Mouse (Mus musculus) megakaryocyte progenitor cell, adult 5-6 weeks (primary cell): ENCODE measurements around the gene Cramp1l. TPM values are rescaled to one million over a fixed set of nuclear protein-coding genes. Genes with fewer than 3 reads are reported as not detected.
"Not testable (repeated sequence)": the region's sequence is repeated elsewhere in the genome, so short reads cannot be mapped to it uniquely, and the experiment has no call there.

ENCODE experiments used
- ATAC-seq: replicated peaks from 2 replicates; pipeline ENCODE4 v1.8.0; 2016; ENCODE audit warnings: mild to moderate bottlenecking, moderate TSS enrichment, inconsistent platforms; ENCODE audit not compliant: poor library complexity
- total RNA-seq, 2 experiments: library from RNA; stranded (forward) in 1 of 2; stranded (reverse) in 1 of 2; fragments of 157-497, 149-512 nt in 1 of 2; fragments of 200-1000 nt in 1 of 2; gene quantifications; 2 replicates each; pipeline versions ENCODE4 v1.2.3 to v1.2.4; 2015 to 2017

The Cramp1l gene
- total RNA-seq, 2 experiments from 2014 or later, result 8.5 to 21.9 TPM

DNA sequence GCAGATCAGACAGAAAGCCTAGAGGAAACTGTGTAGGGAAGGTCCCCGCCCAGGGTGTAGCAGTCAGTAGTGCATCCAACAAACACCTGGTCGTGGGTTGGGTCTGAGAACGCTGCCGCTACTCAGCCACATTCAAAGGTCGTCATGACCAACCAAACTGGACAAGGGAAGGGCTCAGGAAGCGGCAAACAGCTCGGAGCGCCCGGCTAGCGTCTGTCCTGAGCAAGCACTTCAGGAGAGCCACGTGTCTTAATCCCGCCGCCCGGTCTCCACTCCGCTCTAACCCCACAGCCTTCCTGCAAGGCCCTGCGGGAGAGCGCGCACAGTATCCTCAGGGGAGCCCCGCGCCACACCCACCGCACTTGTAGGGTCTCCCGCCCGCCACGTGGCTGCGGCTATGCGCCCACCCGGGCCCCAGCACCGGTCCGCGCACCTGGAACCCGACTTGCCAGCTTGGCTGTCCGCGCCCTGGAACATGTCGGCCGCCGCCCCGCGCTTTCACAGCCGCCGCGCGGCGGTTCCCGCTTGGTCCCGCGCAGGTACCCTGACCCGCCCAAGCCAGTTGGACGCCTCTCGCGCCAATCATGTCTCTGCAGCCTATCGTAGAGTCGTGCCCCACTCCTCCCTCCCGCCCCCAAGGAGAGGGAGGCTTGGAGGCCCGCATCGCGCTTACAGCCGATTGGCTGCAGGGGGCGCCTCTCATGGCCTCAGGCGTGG lies 55.3 kb downstream of the Cramp1l start, which contains the start of gene Jpt2:
Gene Jpt2, minus strand, starts transcription at position 555 of the 717 bp plus-strand sequence.
- ATAC-seq, result peak; percentile 99

DNA sequence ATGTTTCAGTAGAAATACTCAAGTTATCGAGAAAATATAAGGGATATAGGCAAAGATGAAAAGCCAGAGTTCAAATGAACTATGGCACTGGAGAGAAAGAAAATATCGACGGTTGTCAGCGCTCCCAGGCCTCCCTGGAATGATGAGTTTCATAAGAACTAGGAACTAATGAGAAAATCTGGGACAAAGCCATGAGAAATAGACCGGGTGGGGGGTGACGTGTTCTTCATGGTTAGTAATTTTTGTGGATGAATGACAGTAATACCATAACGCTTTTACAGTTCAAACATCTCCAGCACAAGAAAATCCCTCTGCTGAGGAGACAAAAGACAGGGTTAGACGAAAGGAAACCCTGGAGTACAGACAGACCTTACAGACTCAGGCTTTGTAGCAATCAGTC lies 56.2 kb downstream of the Cramp1l start:
- no peak for ATAC-seq

DNA sequence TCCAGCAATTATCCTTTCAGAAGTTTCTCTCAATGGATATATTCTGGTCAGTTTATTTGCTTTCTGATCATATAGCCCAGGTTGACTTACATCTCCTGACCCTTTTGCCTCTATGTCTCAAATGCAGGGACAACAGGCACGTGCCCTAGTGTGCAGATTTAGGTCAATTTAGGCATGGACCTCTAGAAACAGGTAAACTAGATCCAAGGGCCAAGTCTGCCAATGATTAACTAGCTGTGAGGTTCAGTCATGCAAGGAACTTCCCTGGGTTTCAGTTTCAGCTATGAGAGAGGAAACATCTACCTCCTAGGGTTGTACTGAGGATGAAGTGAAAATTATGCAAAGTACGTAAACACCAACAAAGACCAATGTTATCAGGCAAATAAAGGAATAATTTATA lies 62.3 kb downstream of the Cramp1l start:
- no peak for ATAC-seq

- no peak for ATAC-seq
Measured at GRCm38 (mm10) chr17:24950671-24951070, 64.9 kb downstream of the Cramp1l start.

DNA sequence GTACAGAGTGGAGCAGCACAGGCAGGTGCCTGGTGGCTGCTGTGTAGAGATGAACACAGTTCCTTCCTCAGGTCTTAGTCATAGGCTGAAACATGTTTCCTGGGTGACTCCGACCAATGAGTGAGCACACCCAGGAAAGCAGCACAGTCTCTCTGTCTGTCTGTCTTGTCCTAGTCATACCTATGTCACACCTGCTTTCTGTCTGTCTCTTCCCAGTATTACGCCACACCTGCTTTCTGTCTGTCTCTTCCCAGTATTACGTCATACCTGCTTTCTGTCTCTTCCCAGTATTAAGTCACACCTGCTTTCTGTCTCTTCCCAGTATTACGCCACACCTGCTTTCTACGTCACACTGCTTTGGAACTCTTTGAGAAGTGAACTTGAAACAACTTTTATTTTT lies 67.4 kb downstream of the Cramp1l start:
- no peak for ATAC-seq

DNA sequence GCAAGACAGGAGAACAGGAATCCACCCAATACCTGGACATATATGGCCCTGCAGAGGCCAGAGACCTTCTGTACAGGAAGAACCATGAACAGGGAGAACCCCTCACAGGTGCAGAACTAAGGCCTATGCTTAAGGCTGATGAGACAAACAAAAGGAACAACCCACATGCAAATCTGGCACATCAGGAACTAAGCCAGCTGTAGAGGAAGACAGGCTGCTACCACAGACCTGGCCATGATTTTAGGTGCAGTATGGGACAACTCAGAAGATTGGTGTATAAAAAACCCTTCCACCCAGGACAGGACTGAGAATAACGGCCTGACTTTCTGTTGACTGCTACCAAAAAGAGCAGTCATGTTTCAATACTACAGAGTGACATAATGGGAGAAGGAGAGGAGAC lies 72.0 kb downstream of the Cramp1l start:
- ATAC-seq, result not testable (repeated sequence)

- no peak for ATAC-seq
Measured at GRCm38 (mm10) chr17:24943036-24943435, 72.6 kb downstream of the Cramp1l start.

DNA sequence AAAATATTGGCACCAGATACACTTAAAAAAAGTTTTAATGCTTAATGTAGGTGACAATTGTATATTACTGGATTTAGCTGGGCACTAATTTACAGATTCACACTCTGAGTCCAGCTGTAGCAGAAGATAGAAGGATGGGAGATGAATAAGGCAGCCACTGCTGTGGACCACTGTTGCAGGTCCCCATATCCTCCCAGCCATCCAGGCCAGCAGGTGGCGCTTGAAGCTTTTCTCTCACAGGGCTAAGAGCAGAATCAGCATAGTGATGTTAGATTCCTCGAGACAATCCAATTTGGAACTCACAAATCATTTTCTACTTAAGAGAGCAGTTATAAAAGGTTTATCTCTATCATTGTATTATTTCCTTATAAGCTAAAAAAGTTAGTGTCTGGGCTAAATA lies 73.1 kb downstream of the Cramp1l start:
- ATAC-seq, result peak; percentile 88

DNA sequence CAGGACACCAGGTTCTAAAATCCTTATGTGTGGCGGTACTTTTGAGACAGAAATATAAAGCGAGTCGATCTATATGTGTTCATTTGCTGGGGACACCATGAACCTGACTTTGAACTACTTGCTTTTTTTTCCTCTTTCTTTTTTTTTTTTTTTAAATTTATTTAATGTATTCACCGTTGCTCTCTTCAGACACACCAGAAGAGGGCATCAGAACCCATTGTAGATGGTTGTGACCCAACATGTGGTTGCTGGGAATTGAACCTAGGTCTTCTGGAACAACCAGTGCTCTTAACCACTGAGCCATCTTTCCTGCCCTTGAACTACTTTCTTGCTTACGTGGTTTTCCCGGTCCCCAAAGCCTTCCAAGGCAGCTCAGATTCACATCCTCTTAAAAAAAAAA lies 78.3 kb downstream of the Cramp1l start:
- ATAC-seq, result no peak

- peak; percentile 94 for ATAC-seq
Measured at GRCm38 (mm10) chr17:24936259-24937237, 79.0 kb downstream of the Cramp1l start, which contains the start of gene Mapk8ip3. Mapk8ip3 (minus strand) TSS chr17:24936977.

DNA sequence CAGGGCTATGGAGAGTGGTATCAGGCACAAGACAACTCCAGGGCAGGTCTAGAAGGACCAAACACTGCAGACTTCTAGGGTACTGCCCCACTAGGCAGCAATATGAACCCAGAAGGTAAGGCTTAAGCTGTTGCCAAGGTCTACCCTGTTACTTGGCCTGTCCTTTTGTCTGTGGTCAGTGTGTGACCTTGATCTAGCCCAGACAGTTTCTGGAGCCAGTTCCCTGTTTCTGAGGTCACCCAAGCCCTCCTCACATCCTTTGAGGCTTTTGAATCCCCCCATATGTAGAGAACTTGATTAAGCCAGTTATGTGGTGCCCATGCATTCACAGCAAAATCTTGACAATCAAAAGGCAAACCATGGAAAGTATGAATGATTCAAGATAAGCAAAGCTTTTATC lies 79.9 kb downstream of the Cramp1l start:
- no peak for ATAC-seq

DNA sequence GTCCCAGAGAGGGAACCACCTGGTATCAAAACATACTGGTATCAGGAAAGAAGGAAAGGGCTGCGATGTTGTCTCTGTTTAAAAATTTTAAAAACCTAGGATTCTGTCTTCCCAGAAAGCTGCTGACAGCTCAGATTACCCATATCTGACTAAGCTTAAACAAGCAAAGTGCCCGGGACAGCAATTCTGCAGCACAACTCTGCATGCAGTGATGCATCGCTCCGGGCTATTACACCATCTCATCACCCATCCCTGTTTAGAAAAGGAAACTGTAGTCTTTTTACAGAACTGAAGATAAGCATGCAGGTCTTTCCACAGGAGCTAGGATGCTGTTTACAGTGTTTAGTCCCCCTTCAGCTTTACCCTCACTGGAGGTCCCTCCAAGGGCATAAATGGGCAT lies 80.7 kb downstream of the Cramp1l start:
- ATAC-seq, result no peak

- ATAC-seq, result no peak
Measured at GRCm38 (mm10) chr17:24933163-24933562, 82.4 kb downstream of the Cramp1l start.

- no peak for ATAC-seq
Measured at GRCm38 (mm10) chr17:24932431-24932830, 83.2 kb downstream of the Cramp1l start.

- ATAC-seq, result no peak
Measured at GRCm38 (mm10) chr17:24929506-24929905, 86.1 kb downstream of the Cramp1l start.

DNA sequence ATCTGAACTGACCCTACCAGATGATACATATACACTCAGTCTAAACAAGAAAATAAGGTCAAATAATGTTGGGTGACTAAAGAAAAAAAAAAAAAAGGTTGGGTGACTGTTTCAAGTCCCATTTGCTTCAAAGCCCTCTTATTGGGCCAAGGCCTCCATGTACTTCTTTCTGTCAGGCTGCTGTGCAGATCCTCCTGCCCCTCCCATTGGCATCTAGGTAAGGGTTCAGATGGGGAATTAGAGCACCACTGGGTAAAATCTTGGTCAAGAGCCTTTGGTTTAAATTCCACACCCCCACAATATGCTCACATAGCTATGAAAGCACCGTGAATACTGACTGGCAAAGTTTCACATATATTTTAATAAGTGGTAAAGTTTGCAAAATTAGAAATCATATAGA lies 92.3 kb downstream of the Cramp1l start:
- ATAC-seq, result no peak

- no peak for ATAC-seq
Measured at GRCm38 (mm10) chr17:24913984-24914383, 101.6 kb downstream of the Cramp1l start.

Other genes with a start within 250 kb of the Cramp1l start
- not detected in 2 replicates for gene Meiob, start 211.5 kb downstream of the Cramp1l start, total RNA-seq (2015)
- gene Meiob, start 211.5 kb downstream of the Cramp1l start, total RNA-seq (2017), result not detected in 2 replicates
- 31.4 and 34.4 TPM in 2 replicates for gene Hagh, start 175.6 kb downstream of the Cramp1l start, total RNA-seq (2015)
- 36.0 TPM in 2 replicates for gene Hagh, start 175.6 kb downstream of the Cramp1l start, total RNA-seq (2017)
- 10.5 and 11.3 TPM in 2 replicates for gene Fahd1, start 165.4 kb downstream of the Cramp1l start, total RNA-seq (2015)
- 17.0 and 18.9 TPM in 2 replicates for gene Fahd1, start 165.4 kb downstream of the Cramp1l start, total RNA-seq (2017)
- not detected in 2 replicates for gene Igfals, start 149.8 kb downstream of the Cramp1l start, total RNA-seq (2015)
- gene Igfals, start 149.8 kb downstream of the Cramp1l start, total RNA-seq (2017), result not detected in 2 replicates
- gene Nubp2, start 129.4 kb downstream of the Cramp1l start, total RNA-seq (2015), result 103 and 114 TPM in 2 replicates
- 50.4 and 57.8 TPM in 2 replicates for gene Nubp2, start 129.4 kb downstream of the Cramp1l start, total RNA-seq (2017)
- 14.6 and 17.9 TPM in 2 replicates for gene Spsb3, start 129.1 kb downstream of the Cramp1l start, total RNA-seq (2015)
- 13.9 and 15.3 TPM in 2 replicates for gene Spsb3, start 129.1 kb downstream of the Cramp1l start, total RNA-seq (2017)
- 3.2 and 6.9 TPM in 2 replicates for gene Eme2, start 120.7 kb downstream of the Cramp1l start, total RNA-seq (2015)
- gene Eme2, start 120.7 kb downstream of the Cramp1l start, total RNA-seq (2017), result 9.1 and 18.6 TPM in 2 replicates
- gene Mrps34, start 120.7 kb downstream of the Cramp1l start, total RNA-seq (2015), result 54.2 and 59.2 TPM in 2 replicates
- gene Mrps34, start 120.7 kb downstream of the Cramp1l start, total RNA-seq (2017), result 31.9 and 35.5 TPM in 2 replicates
- gene Nme3, start 119.3 kb downstream of the Cramp1l start, total RNA-seq (2015), result 21.2 and 32.1 TPM in 2 replicates
- 17.0 and 26.5 TPM in 2 replicates for gene Nme3, start 119.3 kb downstream of the Cramp1l start, total RNA-seq (2017)
- gene Mapk8ip3, start 78.8 kb downstream of the Cramp1l start, total RNA-seq (2015), result 14.1 and 21.7 TPM in 2 replicates
- 25.2 and 29.3 TPM in 2 replicates for gene Mapk8ip3, start 78.8 kb downstream of the Cramp1l start, total RNA-seq (2017)
- gene Jpt2, start 55.1 kb downstream of the Cramp1l start, total RNA-seq (2015), result 125 and 131 TPM in 2 replicates
- gene Jpt2, start 55.1 kb downstream of the Cramp1l start, total RNA-seq (2017), result 114 and 116 TPM in 2 replicates
- gene Ift140, start 297 bp upstream of the Cramp1l start, total RNA-seq (2015), result 8.0 and 11.0 TPM in 2 replicates
- gene Ift140, start 297 bp upstream of the Cramp1l start, total RNA-seq (2017), result 20.2 and 20.3 TPM in 2 replicates
- not detected in 2 replicates for gene Tmem204, start 67.8 kb upstream of the Cramp1l start, total RNA-seq (2015)
- gene Tmem204, start 67.8 kb upstream of the Cramp1l start, total RNA-seq (2017), result not detected in 2 replicates
- 15.5 and 31.2 TPM in 2 replicates for gene Telo2, start 100.2 kb upstream of the Cramp1l start, total RNA-seq (2015)
- 28.8 and 35.5 TPM in 2 replicates for gene Telo2, start 100.2 kb upstream of the Cramp1l start, total RNA-seq (2017)
- gene Ptx4, start 105.0 kb upstream of the Cramp1l start, total RNA-seq (2015), result not detected in 2 replicates
- gene Ptx4, start 105.0 kb upstream of the Cramp1l start, total RNA-seq (2017), result not detected in 2 replicates
- 7.3 and 7.8 TPM in 2 replicates for gene Clcn7, start 117.6 kb upstream of the Cramp1l start, total RNA-seq (2015)
- 8.1 and 9.6 TPM in 2 replicates for gene Clcn7, start 117.6 kb upstream of the Cramp1l start, total RNA-seq (2017)
- gene Ccdc154, start 146.7 kb upstream of the Cramp1l start, total RNA-seq (2015), result not detected in 2 replicates
- 0.14 TPM in 1 of 2 replicates, not detected in the other for gene Ccdc154, start 146.7 kb upstream of the Cramp1l start, total RNA-seq (2017)
- not detected in 2 replicates for gene Gm38655, start 159.7 kb upstream of the Cramp1l start, total RNA-seq (2015)
- gene Gm38655, start 159.7 kb upstream of the Cramp1l start, total RNA-seq (2017), result not detected in 2 replicates
- 16.6 and 20.3 TPM in 2 replicates for gene BC003965, start 168.8 kb upstream of the Cramp1l start, total RNA-seq (2015)
- gene BC003965, start 168.8 kb upstream of the Cramp1l start, total RNA-seq (2017), result 7.0 and 11.5 TPM in 2 replicates
- 6.1 and 6.2 TPM in 2 replicates for gene Unkl, start 172.6 kb upstream of the Cramp1l start, total RNA-seq (2015)
- gene Unkl, start 172.6 kb upstream of the Cramp1l start, total RNA-seq (2017), result 7.7 and 8.2 TPM in 2 replicates
- gene Gnptg, start 224.3 kb upstream of the Cramp1l start, total RNA-seq (2015), result 24.3 and 24.4 TPM in 2 replicates
- 17.2 and 20.8 TPM in 2 replicates for gene Gnptg, start 224.3 kb upstream of the Cramp1l start, total RNA-seq (2017)
- gene Tsr3, start 224.4 kb upstream of the Cramp1l start, total RNA-seq (2015), result 14.9 and 15.2 TPM in 2 replicates
- 28.1 and 30.7 TPM in 2 replicates for gene Tsr3, start 224.4 kb upstream of the Cramp1l start, total RNA-seq (2017)
- gene Baiap3, start 240.6 kb upstream of the Cramp1l start, total RNA-seq (2015), result 1.2 and 3.8 TPM in 2 replicates
- 3.7 and 6.1 TPM in 2 replicates for gene Baiap3, start 240.6 kb upstream of the Cramp1l start, total RNA-seq (2017)